Mouse (Mus musculus) intestine, embryonic 15.5 days (tissue): ENCODE data around the gene Sars2. TPM values are rescaled to one million over a fixed set of nuclear protein-coding genes. Genes with fewer than 3 reads are reported as not detected.

ENCODE experiments used
- ATAC-seq: fragments of 200-750 bp; cut with Nextera tagmentation; 2 replicates; pipeline ENCODE4 v1.8.0; 2017; ENCODE audit warnings: moderate TSS enrichment, moderate library complexity
- H3K27ac ChIP-seq: fragments of 300-500 bp; sonication (generic); 2 replicates; pipeline ENCODE4 v1.5.1; 2015; ENCODE audit warnings: mild to moderate bottlenecking, inconsistent platforms
- H3K27me3 ChIP-seq: fragments of 300-500 bp; sonication (generic); replicated peaks from 2 replicates; pipeline ENCODE4 v1.6.1; 2015; ENCODE audit warnings: inconsistent platforms
- H3K36me3 ChIP-seq: fragments of 300-500 bp; sonication (generic); 2 replicates; pipeline ENCODE4 v1.6.1; 2015; ENCODE audit warnings: inconsistent platforms
- H3K4me1 ChIP-seq: fragments of 300-500 bp; sonication (generic); replicated peaks from 2 replicates; pipeline ENCODE4 v1.6.1; 2015; ENCODE audit warnings: inconsistent platforms
- H3K4me2 ChIP-seq: fragments of 300-500 bp; sonication (generic); replicated peaks from 2 replicates; pipeline ENCODE4 v1.6.1; 2015; ENCODE audit warnings: mild to moderate bottlenecking, inconsistent platforms
- H3K4me3 ChIP-seq: fragments of 300-500 bp; sonication (generic); replicated peaks from 2 replicates; pipeline ENCODE4 v1.5.1; 2015; ENCODE audit warnings: inconsistent platforms
- H3K9ac ChIP-seq: fragments of 300-500 bp; sonication (generic); 2 replicates; pipeline ENCODE4 v1.6.1; 2015; ENCODE audit warnings: inconsistent platforms
- H3K9me3 ChIP-seq: fragments of 300-500 bp; sonication (generic); 2 replicates; pipeline ENCODE4 v1.6.1; 2016; ENCODE audit warnings: inconsistent platforms
- WGBS: fragments of 180-500 bp; shearing (Covaris S2); methylation state at CpG from one replicate; pipeline ENCODE4 v1.1.7; 2015; 5-methylcytosine and 5-hydroxymethylcytosine counted together
- polyA plus RNA-seq: library from polyadenylated mRNA; unstranded; fragments of >200 nt; fragmentation: Nextera tagmentation; extraction: Ambion mirVana; gene quantifications from 2 replicates; pipeline ENCODE4 v1.2.1, GENCODE M21; 2015

Gene Sars2
- polyA plus RNA-seq, 1 experiment from 2014 or later = 22.6 TPM

GRCm38 (mm10) chr7:28715598-28715997 is 26.2 kb upstream of the Sars2 start:
- Histone ChIP-seq H3K4me3 (no peak overlapping the region), H3K27me3 (no peaks in the 10 kb centered on the region), H3K4me2 (no peak overlapping the region), H3K9ac (no peak overlapping the region), H3K4me1 (0 out of 2 replicates have a peak, but pooled peaks cover 2% of the 10 kb centered on the region), H3K27ac (no peak overlapping the region), H3K36me3 (no peaks in the 10 kb centered on the region), H3K9me3 (no peaks in the 10 kb centered on the region)
- no peak for ATAC-seq
- WGBS = 94% methylated on average over 2 of the region's 2 CpGs

GRCm38 (mm10) chr7:28716590-28717281 is 25.1 kb upstream of the Sars2 start, which contains the start of gene Fbxo17:
Fbxo17 (plus strand) TSS chr7:28716804.
- Histone ChIP-seq H3K36me3 (no peaks in the 10 kb centered on the region), H3K27ac (no peak within 1 kb of the TSS), H3K27me3 (no peaks in the 10 kb centered on the region), H3K9me3 (no peaks in the 10 kb centered on the region), H3K9ac (peak within 1 kb of the TSS; percentile 58), H3K4me1 (0 out of 2 replicates have a peak, but pooled peaks cover 2% of the 10 kb centered on the region), H3K4me2 (peak within 1 kb of the TSS; percentile 91), H3K4me3 (peak within 1 kb of the TSS; percentile 51)
- 5% methylated on average over 36 of the region's 36 CpGs for WGBS
- peak; percentile 83 for ATAC-seq

DNA sequence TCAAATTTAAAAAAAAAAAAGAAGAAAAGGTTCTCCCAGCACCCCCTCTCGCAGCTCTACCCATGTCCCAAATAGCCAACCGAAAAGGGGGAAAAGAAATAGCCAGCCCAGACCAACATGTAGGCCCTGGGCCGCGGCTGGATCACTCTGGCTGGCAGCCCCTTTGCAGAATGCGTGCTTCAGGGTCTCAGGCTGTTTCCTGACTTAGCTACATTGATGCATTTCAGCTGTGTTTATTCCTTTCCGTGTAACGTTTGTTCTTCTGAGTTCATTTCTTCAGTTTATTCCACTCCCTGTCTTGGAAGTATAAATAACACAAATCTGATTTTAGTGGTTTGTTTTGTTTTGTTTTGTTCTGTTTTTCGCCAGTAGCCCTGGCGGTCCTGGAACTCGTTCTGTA is 24.1 kb upstream of the Sars2 start:
- no peak overlapping the region; the same call in 1 of the 2 replicates for H3K4me2 ChIP-seq
- no peak for ATAC-seq
- WGBS = 71% methylated on average over 10 of the region's 10 CpGs
- no peak overlapping the region for H3K27ac ChIP-seq
- H3K9me3 ChIP-seq = no peaks in the 10 kb centered on the region
- H3K36me3 ChIP-seq = no peaks in the 10 kb centered on the region
- H3K4me3 ChIP-seq = no peak overlapping the region
- 0 out of 2 replicates have a peak, but pooled peaks cover 2% of the 10 kb centered on the region for H3K4me1 ChIP-seq
- no peaks in the 10 kb centered on the region for H3K27me3 ChIP-seq
- H3K9ac ChIP-seq = no peak overlapping the region

GRCm38 (mm10) chr7:28719159-28719558 is 22.6 kb upstream of the Sars2 start:
- no peak for ATAC-seq
- no peak overlapping the region for H3K4me3 ChIP-seq
- 39% methylated on average over 4 of the region's 4 CpGs for WGBS

GRCm38 (mm10) chr7:28719650-28720049 is 22.1 kb upstream of the Sars2 start:
- H3K27me3 ChIP-seq = no peaks in the 10 kb centered on the region
- H3K9ac ChIP-seq = no peak overlapping the region
- 81% methylated on average over 2 of the region's 2 CpGs for WGBS
- no peak overlapping the region for H3K27ac ChIP-seq
- H3K4me2 ChIP-seq = no peak overlapping the region
- H3K4me1 ChIP-seq = 0 out of 2 replicates have a peak, but pooled peaks cover 2% of the 10 kb centered on the region
- no peak overlapping the region for H3K4me3 ChIP-seq
- H3K36me3 ChIP-seq = no peaks in the 10 kb centered on the region
- ATAC-seq = no peak
- no peaks in the 10 kb centered on the region for H3K9me3 ChIP-seq

More at GRCm38 (mm10) chr7:28719159-28719558, 22.6 kb upstream of the Sars2 start:
- Histone ChIP-seq H3K4me1 (0 out of 2 replicates have a peak, but pooled peaks cover 2% of the 10 kb centered on the region), H3K36me3 (no peaks in the 10 kb centered on the region), H3K4me2 (no peak overlapping the region), H3K9ac (no peak overlapping the region), H3K27ac (no peak overlapping the region), H3K27me3 (no peaks in the 10 kb centered on the region), H3K9me3 (no peaks in the 10 kb centered on the region)

- no peak overlapping the region for H3K4me2 ChIP-seq
- H3K27me3 ChIP-seq = no peaks in the 10 kb centered on the region
- 80% methylated on average over 3 of the region's 3 CpGs for WGBS
- no peak overlapping the region for H3K9ac ChIP-seq
- no peaks in the 10 kb centered on the region for H3K9me3 ChIP-seq
- no peak overlapping the region for H3K4me3 ChIP-seq
- 0 out of 2 replicates have a peak, but pooled peaks cover 2% of the 10 kb centered on the region for H3K4me1 ChIP-seq
- H3K36me3 ChIP-seq = no peaks in the 10 kb centered on the region
- ATAC-seq = no peak
- no peak overlapping the region for H3K27ac ChIP-seq
Observed at GRCm38 (mm10) chr7:28720753-28721537, 20.8 kb upstream of the Sars2 start.

- Histone ChIP-seq H3K9ac (no peak overlapping the region), H3K27ac (no peak overlapping the region), H3K4me3 (no peak overlapping the region), H3K36me3 (no peaks in the 10 kb centered on the region), H3K4me1 (0 out of 2 replicates have a peak, but pooled peaks cover 2% of the 10 kb centered on the region), H3K4me2 (no peak overlapping the region), H3K27me3 (no peaks in the 10 kb centered on the region), H3K9me3 (no peaks in the 10 kb centered on the region)
- WGBS = 95% methylated on average over 7 of the region's 7 CpGs
- ATAC-seq = no peak
Observed at GRCm38 (mm10) chr7:28722079-28722478, 19.7 kb upstream of the Sars2 start.

GRCm38 (mm10) chr7:28724613-28725012 is 17.2 kb upstream of the Sars2 start:
- no peak overlapping the region for H3K4me3 ChIP-seq
- 95% methylated on average over 2 of the region's 2 CpGs for WGBS
- no peak overlapping the region for H3K4me2 ChIP-seq
- H3K9me3 ChIP-seq = no peaks in the 10 kb centered on the region
- H3K27ac ChIP-seq = no peak overlapping the region
- H3K36me3 ChIP-seq = no peaks in the 10 kb centered on the region
- H3K9ac ChIP-seq = no peak overlapping the region
- H3K27me3 ChIP-seq = no peaks in the 10 kb centered on the region
- no peaks in the 10 kb centered on the region for H3K4me1 ChIP-seq
- ATAC-seq = no peak

GRCm38 (mm10) chr7:28726600-28726999 is 15.2 kb upstream of the Sars2 start:
- peak; percentile 71; the same call in 1 of the 2 replicates for ATAC-seq
- Histone ChIP-seq H3K36me3 (no peaks in the 10 kb centered on the region), H3K9ac (no peak overlapping the region), H3K9me3 (no peaks in the 10 kb centered on the region; the same call in 1 of the 2 replicates), H3K4me3 (no peak overlapping the region), H3K27me3 (no peaks in the 10 kb centered on the region), H3K4me2 (peak overlapping the region; percentile 28; the same call in 1 of the 2 replicates), H3K4me1 (no peaks in the 10 kb centered on the region), H3K27ac (no peak overlapping the region)
- WGBS = 9% methylated on average over 14 of the region's 14 CpGs

DNA sequence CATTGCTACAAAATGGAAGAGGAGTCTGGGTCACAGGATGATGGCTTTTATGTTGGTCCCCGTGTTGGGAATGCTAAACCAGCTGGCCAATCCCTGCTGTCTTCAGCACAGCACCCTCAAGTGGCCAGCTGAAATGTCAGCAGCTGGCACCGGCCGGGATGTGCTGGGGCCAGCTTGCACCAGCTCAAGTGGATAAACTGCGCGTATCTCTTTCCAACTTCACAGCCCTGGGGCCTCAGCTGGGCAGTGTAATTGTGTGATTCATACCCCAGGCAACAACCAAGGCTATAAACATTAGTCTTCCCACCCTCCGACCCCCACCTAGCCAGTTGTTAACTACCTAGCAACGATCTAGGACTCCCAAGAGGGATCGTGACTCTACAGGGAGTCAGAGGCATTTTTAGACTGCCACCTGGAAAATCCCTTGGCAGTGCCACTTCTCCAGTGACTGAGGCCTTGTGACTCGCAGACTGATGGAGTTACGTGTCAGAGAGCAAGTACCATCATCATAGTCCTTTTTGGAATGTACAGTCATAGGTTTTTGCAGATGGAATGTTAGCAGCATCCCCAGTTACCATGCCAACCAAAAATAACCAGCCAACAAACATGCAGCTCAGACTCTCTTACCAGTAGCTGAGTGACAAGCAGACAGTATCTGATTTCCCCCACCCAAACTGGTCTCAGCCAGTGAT is 14.0 kb upstream of the Sars2 start:
- no peaks in the 10 kb centered on the region for H3K36me3 ChIP-seq
- ATAC-seq = no peak
- 55% methylated on average over 10 of the region's 10 CpGs for WGBS

DNA sequence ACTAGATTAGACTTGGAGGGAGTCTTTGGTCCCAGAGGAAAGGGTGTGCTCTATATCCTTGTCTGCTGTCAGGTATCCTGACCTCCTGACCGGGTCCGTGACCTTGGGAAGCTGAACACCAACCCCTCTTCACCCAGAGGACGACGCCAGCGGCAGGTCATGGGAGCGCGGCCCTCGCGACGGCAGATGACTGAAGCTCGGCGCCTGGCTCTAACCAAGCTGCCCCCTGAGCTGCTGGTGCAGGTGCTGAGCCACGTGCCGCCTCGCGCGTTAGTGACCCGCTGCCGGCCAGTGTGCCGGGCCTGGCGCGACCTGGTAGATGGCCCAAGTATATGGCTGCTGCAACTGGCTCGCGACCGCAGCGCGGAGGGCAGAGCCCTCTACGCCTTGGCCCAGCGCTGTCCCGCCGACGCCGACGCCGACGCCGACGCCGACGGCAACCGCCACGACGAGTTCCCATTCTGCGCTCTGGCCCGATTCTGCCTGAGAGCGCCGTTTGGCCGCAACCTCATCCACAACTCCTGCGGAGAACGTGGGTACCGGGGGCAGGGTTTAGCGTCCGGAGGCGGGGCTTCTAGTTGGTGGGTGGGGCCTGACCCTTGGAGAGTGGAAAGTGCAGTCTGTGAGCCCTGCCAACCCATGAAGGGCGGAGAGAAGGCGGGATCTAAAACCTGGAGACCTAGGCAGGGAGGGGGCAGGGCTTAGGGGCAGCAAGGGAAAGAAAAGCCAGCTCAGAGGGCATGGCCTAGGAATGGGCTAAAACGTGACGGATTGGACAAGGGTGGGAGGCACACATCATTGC is 9.2 kb upstream of the Sars2 start:
- peaks cover 4% of the 10 kb centered on the region; the same call in 1 of the 2 replicates for H3K36me3 ChIP-seq
- peak overlapping the region; percentile 44 for H3K4me3 ChIP-seq
- peak; percentile 96 for ATAC-seq
- 3% methylated on average over 58 of the region's 58 CpGs for WGBS
- H3K27ac ChIP-seq = no peak overlapping the region
- H3K4me2 ChIP-seq = peak overlapping the region; percentile 77
- H3K9me3 ChIP-seq = no peaks in the 10 kb centered on the region; the same call in 1 of the 2 replicates
- no peaks in the 10 kb centered on the region for H3K27me3 ChIP-seq
- peak overlapping the region; percentile 17 for H3K9ac ChIP-seq
- 0 out of 2 replicates have a peak, but pooled peaks cover 4% of the 10 kb centered on the region for H3K4me1 ChIP-seq

More for the DNA sequence above, 14.0 kb upstream of the Sars2 start:
- 0 out of 2 replicates have a peak, but pooled peaks cover 4% of the 10 kb centered on the region for H3K4me1 ChIP-seq
- no peak overlapping the region for H3K4me3 ChIP-seq
- H3K27me3 ChIP-seq = no peaks in the 10 kb centered on the region
- H3K9me3 ChIP-seq = no peaks in the 10 kb centered on the region; the same call in 1 of the 2 replicates
- H3K4me2 ChIP-seq = no peak overlapping the region
- H3K9ac ChIP-seq = no peak overlapping the region
- H3K27ac ChIP-seq = no peak overlapping the region
